Mouse (Mus musculus): Measurements from ENCODE around the gene Clmp. TPM values are rescaled to one million over a fixed set of nuclear protein-coding genes. Genes with fewer than 3 reads are reported as not detected.

The Clmp gene
- polyA plus RNA-seq, 1 experiment from 2014 or later: 32.4 TPM

- no peaks in the 10 kb centered on the region for H3K9me3 ChIP-seq (replicated peaks)
- H3K27ac ChIP-seq: peak overlapping the region; percentile 52
- H3K36me3 ChIP-seq (ENCODE audit: poor library complexity, severe bottlenecking): 0 out of 2 replicates have a peak, but pooled peaks cover 4% of the 10 kb centered on the region
- no peak overlapping the region for H3K4me3 ChIP-seq
- H3K27me3 ChIP-seq: no peaks in the 10 kb centered on the region
- ATAC-seq: no peak
- no peak overlapping the region for H3K4me2 ChIP-seq
- 63% methylated on average over 12 of the region's 12 CpGs for WGBS
- H3K9ac ChIP-seq: no peak overlapping the region
- peaks cover 34% of the 10 kb centered on the region for H3K4me1 ChIP-seq
Observed at GRCm38 (mm10) chr9:40694284-40694683, 8.5 kb downstream of the Clmp start.

GRCm38 (mm10) chr9:40696086-40696485 is 10.3 kb downstream of the Clmp start:
- no peak for ATAC-seq
- 0 out of 2 replicates have a peak, but pooled peaks cover 4% of the 10 kb centered on the region for H3K36me3 ChIP-seq (ENCODE audit: poor library complexity, severe bottlenecking)
- H3K4me2 ChIP-seq: no peak overlapping the region
- H3K9ac ChIP-seq: no peak overlapping the region
- WGBS: 90% methylated on average over 4 of the region's 4 CpGs
- H3K27ac ChIP-seq: no peak overlapping the region
- H3K27me3 ChIP-seq: no peaks in the 10 kb centered on the region
- H3K4me1 ChIP-seq: peaks cover 30% of the 10 kb centered on the region
- H3K9me3 ChIP-seq (replicated peaks): no peaks in the 10 kb centered on the region
- no peak overlapping the region for H3K4me3 ChIP-seq

- H3K4me3 ChIP-seq: no peak overlapping the region
- H3K27ac ChIP-seq: no peak overlapping the region
- no peak for ATAC-seq
- peaks cover 12% of the 10 kb centered on the region for H3K4me1 ChIP-seq
- no peak overlapping the region for H3K4me2 ChIP-seq
- H3K9ac ChIP-seq: no peak overlapping the region
- H3K27me3 ChIP-seq: no peaks in the 10 kb centered on the region
- 91% methylated on average over 3 of the region's 3 CpGs for WGBS
- no peaks in the 10 kb centered on the region for H3K9me3 ChIP-seq (replicated peaks)
- H3K36me3 ChIP-seq (ENCODE audit: poor library complexity, severe bottlenecking): 0 out of 2 replicates have a peak, but pooled peaks cover 4% of the 10 kb centered on the region
Observed at GRCm38 (mm10) chr9:40699194-40699593, 13.4 kb downstream of the Clmp start.

- Histone ChIP-seq H3K9ac (no peak overlapping the region), H3K27me3 (no peaks in the 10 kb centered on the region), H3K4me1 (peaks cover under 1% of the 10 kb centered on the region), H3K36me3 (ENCODE audit: poor library complexity, severe bottlenecking) (0 out of 2 replicates have a peak, but pooled peaks cover 4% of the 10 kb centered on the region), H3K4me3 (no peak overlapping the region), H3K9me3 (replicated peaks) (no peaks in the 10 kb centered on the region), H3K4me2 (no peak overlapping the region), H3K27ac (no peak overlapping the region)
- ATAC-seq: no peak
- 90% methylated on average over 5 of the region's 5 CpGs for WGBS
Observed at GRCm38 (mm10) chr9:40700253-40700652, 14.5 kb downstream of the Clmp start.

- Histone ChIP-seq H3K27ac (no peak overlapping the region), H3K4me1 (peaks cover 17% of the 10 kb centered on the region), H3K36me3 (ENCODE audit: poor library complexity, severe bottlenecking) (no peaks in the 10 kb centered on the region), H3K27me3 (no peaks in the 10 kb centered on the region), H3K9me3 (replicated peaks) (no peaks in the 10 kb centered on the region), H3K9ac (no peak overlapping the region), H3K4me2 (no peak overlapping the region), H3K4me3 (no peak overlapping the region)
- WGBS: 63% methylated on average over 10 of the region's 10 CpGs
- no peak for ATAC-seq
Observed at GRCm38 (mm10) chr9:40704364-40705276, 18.9 kb downstream of the Clmp start.

- Histone ChIP-seq H3K4me1 (peaks cover 19% of the 10 kb centered on the region), H3K9me3 (replicated peaks) (no peaks in the 10 kb centered on the region), H3K27ac (peak overlapping the region; percentile 76), H3K36me3 (ENCODE audit: poor library complexity, severe bottlenecking) (no peaks in the 10 kb centered on the region), H3K4me2 (peak overlapping the region; percentile 2; the same call in 1 of the 2 replicates), H3K27me3 (no peaks in the 10 kb centered on the region), H3K9ac (peak overlapping the region; percentile 27), H3K4me3 (no peak overlapping the region)
- peak; percentile 62 for ATAC-seq
- 36% methylated on average over 12 of the region's 12 CpGs for WGBS
Observed at GRCm38 (mm10) chr9:40708448-40709140, 22.8 kb downstream of the Clmp start.

- Histone ChIP-seq H3K9me3 (replicated peaks) (no peaks in the 10 kb centered on the region), H3K4me2 (no peak overlapping the region), H3K27me3 (no peaks in the 10 kb centered on the region), H3K9ac (no peak overlapping the region), H3K4me3 (no peak overlapping the region), H3K4me1 (peaks cover 19% of the 10 kb centered on the region), H3K36me3 (ENCODE audit: poor library complexity, severe bottlenecking) (no peaks in the 10 kb centered on the region), H3K27ac (peak overlapping the region; percentile 76)
- ATAC-seq: peak; percentile 14; the same call in 1 of the 2 replicates
- 67% methylated on average over 7 of the region's 7 CpGs for WGBS
Observed at GRCm38 (mm10) chr9:40709141-40709537, 23.4 kb downstream of the Clmp start.

GRCm38 (mm10) chr9:40709587-40709986 is 23.8 kb downstream of the Clmp start:
- no peak overlapping the region for H3K9ac ChIP-seq
- H3K9me3 ChIP-seq (replicated peaks): no peaks in the 10 kb centered on the region
- H3K36me3 ChIP-seq (ENCODE audit: poor library complexity, severe bottlenecking): no peaks in the 10 kb centered on the region
- peaks cover 19% of the 10 kb centered on the region for H3K4me1 ChIP-seq
- 62% methylated on average over 3 of the region's 3 CpGs for WGBS
- no peak overlapping the region for H3K4me3 ChIP-seq
- peak overlapping the region; percentile 76 for H3K27ac ChIP-seq
- no peak overlapping the region for H3K4me2 ChIP-seq
- 0 out of 2 replicates have a peak, but pooled peaks have one; percentile 7 for ATAC-seq
- H3K27me3 ChIP-seq: no peaks in the 10 kb centered on the region

GRCm38 (mm10) chr9:40709991-40710390 is 24.2 kb downstream of the Clmp start:
- Histone ChIP-seq H3K27me3 (no peaks in the 10 kb centered on the region), H3K27ac (peak overlapping the region; percentile 76; the same call in 1 of the 2 replicates), H3K4me2 (no peak overlapping the region), H3K4me3 (no peak overlapping the region), H3K9me3 (replicated peaks) (no peaks in the 10 kb centered on the region), H3K4me1 (peaks cover 19% of the 10 kb centered on the region), H3K9ac (no peak overlapping the region), H3K36me3 (ENCODE audit: poor library complexity, severe bottlenecking) (no peaks in the 10 kb centered on the region)
- no peak for ATAC-seq
- WGBS: 60% methylated on average over 3 of the region's 3 CpGs

- H3K36me3 ChIP-seq (ENCODE audit: poor library complexity, severe bottlenecking): no peaks in the 10 kb centered on the region
- no peak overlapping the region for H3K4me3 ChIP-seq
- no peaks in the 10 kb centered on the region for H3K9me3 ChIP-seq (replicated peaks)
- H3K9ac ChIP-seq: no peak overlapping the region
- no peak overlapping the region for H3K4me2 ChIP-seq
- H3K4me1 ChIP-seq: peaks cover 19% of the 10 kb centered on the region
- no peaks in the 10 kb centered on the region for H3K27me3 ChIP-seq
- no peak for ATAC-seq
- WGBS: 83% methylated on average over 4 of the region's 4 CpGs
- H3K27ac ChIP-seq: no peak overlapping the region
Observed at GRCm38 (mm10) chr9:40711654-40712053, 25.9 kb downstream of the Clmp start.

- no peaks in the 10 kb centered on the region for H3K9me3 ChIP-seq (replicated peaks)
- no peak overlapping the region for H3K27ac ChIP-seq
Observed at GRCm38 (mm10) chr9:40717182-40717874, 31.6 kb downstream of the Clmp start.

GRCm38 (mm10) chr9:40717875-40718185 is 32.1 kb downstream of the Clmp start:
- peaks cover 11% of the 10 kb centered on the region; the same call in 1 of the 2 replicates for H3K4me1 ChIP-seq
- no peak overlapping the region for H3K4me2 ChIP-seq
- H3K4me3 ChIP-seq: no peak overlapping the region
- no peaks in the 10 kb centered on the region for H3K27me3 ChIP-seq
- 46% methylated on average over 7 of the region's 7 CpGs for WGBS
- H3K9me3 ChIP-seq (replicated peaks): no peaks in the 10 kb centered on the region
- H3K27ac ChIP-seq: no peak overlapping the region
- ATAC-seq: no peak
- no peaks in the 10 kb centered on the region for H3K36me3 ChIP-seq (ENCODE audit: poor library complexity, severe bottlenecking)
- H3K9ac ChIP-seq: no peak overlapping the region

More at GRCm38 (mm10) chr9:40717182-40717874, 31.6 kb downstream of the Clmp start:
- H3K9ac ChIP-seq: no peak overlapping the region
- H3K4me3 ChIP-seq: no peak overlapping the region
- no peaks in the 10 kb centered on the region for H3K27me3 ChIP-seq
- no peaks in the 10 kb centered on the region for H3K36me3 ChIP-seq (ENCODE audit: poor library complexity, severe bottlenecking)
- WGBS: 79% methylated on average over 18 of the region's 18 CpGs
- H3K4me2 ChIP-seq: no peak overlapping the region
- peaks cover 11% of the 10 kb centered on the region; the same call in 1 of the 2 replicates for H3K4me1 ChIP-seq
- no peak for ATAC-seq

Measured in forebrain, embryonic 13.5 days (tissue).